Mouse (Mus musculus) kidney, adult 2 months (tissue): ENCODE measurements around the gene Aurkb.

Experiments
- CTCF ChIP-seq: fragments of 200-500 bp; conservative IDR thresholded peaks from 2 replicates; pipeline ENCODE4 v1.5.1; 2011; ENCODE audit warnings: low read depth, mild to moderate bottlenecking, control low read depth, low read length, moderate library complexity, mixed read lengths; ENCODE audit not compliant: insufficient read depth, insufficient read length
- POLR2A ChIP-seq: fragments of 200-500 bp; IDR thresholded peaks from one replicate; pipeline ENCODE4 v1.6.1; 2011; ENCODE audit warnings: low read depth, low read length, control low read depth

DNA sequence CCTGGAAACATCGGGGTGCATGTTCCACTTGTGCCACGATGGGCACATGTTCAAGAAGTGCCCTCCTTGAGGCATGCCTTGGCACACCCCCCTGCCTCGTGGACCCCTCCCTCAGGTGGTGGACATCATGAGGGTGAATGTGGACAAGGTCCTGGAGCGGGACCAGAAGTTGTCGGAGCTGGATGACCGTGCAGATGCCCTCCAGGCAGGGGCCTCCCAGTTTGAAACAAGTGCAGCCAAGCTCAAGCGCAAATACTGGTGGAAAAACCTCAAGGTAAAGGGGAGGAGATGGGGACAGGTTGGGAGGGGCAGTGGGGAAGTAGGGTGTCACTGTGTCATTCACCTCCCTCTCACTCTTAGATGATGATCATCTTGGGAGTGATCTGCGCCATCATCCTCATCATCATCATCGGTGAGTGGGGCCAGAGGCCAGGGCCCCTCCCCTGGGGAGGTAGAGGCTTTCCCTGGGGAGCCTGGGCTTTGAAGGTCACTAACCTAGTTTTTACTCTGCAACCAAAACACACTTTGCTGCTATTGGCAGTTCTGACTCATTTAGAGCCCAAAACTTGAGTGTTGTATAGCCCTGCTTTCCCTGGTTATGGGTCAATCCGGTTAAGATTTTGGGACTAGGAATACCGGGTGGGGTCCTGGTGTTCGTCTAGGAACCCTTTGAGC lies 44.3 kb downstream of the Aurkb start:
- no peak for TF ChIP-seq POLR2A
- TF ChIP-seq CTCF: no peak
